Mouse (Mus musculus) limb, embryonic 11.5 days (tissue): ENCODE measurements around the gene Cpeb3. TPM values are rescaled to one million over a fixed set of nuclear protein-coding genes. Genes with fewer than 3 reads are reported as not detected.
"Not testable (repeated sequence)": the region's sequence is repeated elsewhere in the genome, so short reads cannot be mapped to it uniquely, and the experiment has no call there.

Experiments
- ATAC-seq: fragments of 200-750 bp; cut with Nextera tagmentation; 2 replicates; pipeline ENCODE4 v1.8.0; 2017; ENCODE audit warnings: low read depth; ENCODE audit not compliant: insufficient number of reproducible peaks, low FRiP score, low TSS enrichment
- DNase-seq: peaks from one replicate; pipeline ENCODE4 v3.0.0-alpha.2; 2015; ENCODE audit warnings: low spot score
- H3K27ac ChIP-seq: fragments of 300-500 bp; sonication (generic); replicated peaks from 2 replicates; pipeline ENCODE4 v1.5.1; 2014; ENCODE audit warnings: low read depth, mild to moderate bottlenecking, low read length
- H3K27me3 ChIP-seq: fragments of 300-500 bp; sonication (generic); 2 replicates; pipeline ENCODE4 v1.6.1; 2014; ENCODE audit warnings: mild to moderate bottlenecking, low read length, mixed read lengths; ENCODE audit not compliant: control insufficient read depth, insufficient read depth
- H3K36me3 ChIP-seq: fragments of 300-500 bp; sonication (generic); 2 replicates; pipeline ENCODE4 v1.6.1; 2014; ENCODE audit warnings: mild to moderate bottlenecking, low read length, moderate library complexity, mixed read lengths; ENCODE audit not compliant: control insufficient read depth, insufficient read depth
- H3K4me1 ChIP-seq: fragments of 300-500 bp; sonication (generic); 2 replicates; pipeline ENCODE4 v1.6.1; 2014; ENCODE audit warnings: low read length, mixed read lengths; ENCODE audit not compliant: control insufficient read depth, insufficient read depth
- H3K4me2 ChIP-seq: fragments of 300-500 bp; sonication (generic); 2 replicates; pipeline ENCODE4 v1.6.1; 2014; ENCODE audit warnings: low read depth, mild to moderate bottlenecking, moderate library complexity; ENCODE audit not compliant: severe bottlenecking
- H3K4me3 ChIP-seq: fragments of 300-500 bp; sonication (generic); 2 replicates; pipeline ENCODE4 v1.5.1; 2014; ENCODE audit warnings: low read depth, low read length
- H3K9ac ChIP-seq: fragments of 300-500 bp; sonication (generic); 2 replicates; pipeline ENCODE4 v1.6.1; 2014; ENCODE audit warnings: mild to moderate bottlenecking, low read length
- H3K9me3 ChIP-seq: fragments of 300-500 bp; sonication (generic); 2 replicates; pipeline ENCODE4 v1.6.1; 2016; ENCODE audit warnings: low read length; ENCODE audit not compliant: control insufficient read depth
- WGBS: fragments of 180-500 bp; shearing (Covaris S2); extraction: QIAGEN DNeasy Blood & Tissue Kit; methylation state at CpG from one replicate; pipeline ENCODE4 v1.1.7; 2014; 5-methylcytosine and 5-hydroxymethylcytosine counted together
- polyA plus RNA-seq: library from polyadenylated mRNA; unstranded; fragments of >200 nt; fragmentation: Nextera tagmentation; extraction: Ambion mirVana; gene quantifications from 2 replicates; pipeline ENCODE4 v1.2.1, GENCODE M21; 2014

Cpeb3 gene
- polyA plus RNA-seq, 1 experiment from 2014 or later: 0.68 TPM

- Histone ChIP-seq H3K9ac (no peak overlapping the region), H3K4me1 (no peaks in the 10 kb centered on the region), H3K27ac (no peak overlapping the region), H3K36me3 (no peaks in the 10 kb centered on the region), H3K9me3 (no peaks in the 10 kb centered on the region), H3K4me2 (no peak overlapping the region), H3K4me3 (no peak overlapping the region), H3K27me3 (no peaks in the 10 kb centered on the region)
- 95% methylated on average over 1 of the region's 1 CpGs for WGBS
- DNase-seq: no peak
- ATAC-seq: no peak
Observed at GRCm38 (mm10) chr19:37145846-37146245, 62.6 kb downstream of the Cpeb3 start.

GRCm38 (mm10) chr19:37145401-37145800 lies 63.0 kb downstream of the Cpeb3 start:
- DNase-seq: no peak
- no peak overlapping the region for H3K27ac ChIP-seq
- H3K27me3 ChIP-seq: no peaks in the 10 kb centered on the region
- no peaks in the 10 kb centered on the region for H3K9me3 ChIP-seq
- no peak for ATAC-seq
- no peaks in the 10 kb centered on the region for H3K36me3 ChIP-seq
- H3K4me2 ChIP-seq: no peak overlapping the region
- no peaks in the 10 kb centered on the region for H3K4me1 ChIP-seq
- no peak overlapping the region for H3K9ac ChIP-seq
- 91% methylated on average over 5 of the region's 5 CpGs for WGBS
- no peak overlapping the region for H3K4me3 ChIP-seq

GRCm38 (mm10) chr19:37141623-37142022 lies 66.8 kb downstream of the Cpeb3 start:
- H3K4me3 ChIP-seq: no peak overlapping the region
- H3K4me2 ChIP-seq: no peak overlapping the region
- no peak for ATAC-seq
- no peak overlapping the region for H3K27ac ChIP-seq
- no peaks in the 10 kb centered on the region for H3K36me3 ChIP-seq
- no peak overlapping the region for H3K9ac ChIP-seq
- H3K4me1 ChIP-seq: no peaks in the 10 kb centered on the region
- H3K9me3 ChIP-seq: no peaks in the 10 kb centered on the region
- 75% methylated on average over 4 of the region's 4 CpGs for WGBS
- no peaks in the 10 kb centered on the region for H3K27me3 ChIP-seq
- DNase-seq: no peak

- Histone ChIP-seq H3K36me3 (no peaks in the 10 kb centered on the region), H3K27ac (no peak overlapping the region), H3K4me3 (no peak overlapping the region), H3K27me3 (no peaks in the 10 kb centered on the region), H3K4me2 (no peak overlapping the region), H3K4me1 (no peaks in the 10 kb centered on the region), H3K9me3 (no peaks in the 10 kb centered on the region), H3K9ac (no peak overlapping the region)
- no peak for ATAC-seq
- DNase-seq: no peak
- WGBS: 65% methylated on average over 2 of the region's 2 CpGs
Observed at GRCm38 (mm10) chr19:37137133-37137532, 71.3 kb downstream of the Cpeb3 start.

- H3K9me3 ChIP-seq, H3K4me3 ChIP-seq, H3K4me1 ChIP-seq, DNase-seq, H3K27me3 ChIP-seq, H3K27ac ChIP-seq, H3K36me3 ChIP-seq, H3K4me2 ChIP-seq, ATAC-seq, H3K9ac ChIP-seq: not testable (repeated sequence)
- WGBS: 84% methylated on average over 2 of the region's 2 CpGs
Observed at GRCm38 (mm10) chr19:37135459-37135858, 72.9 kb downstream of the Cpeb3 start.

- no peak for ATAC-seq
- Histone ChIP-seq H3K4me1 (no peaks in the 10 kb centered on the region), H3K27ac (no peak overlapping the region), H3K9me3 (no peaks in the 10 kb centered on the region), H3K4me2 (no peak overlapping the region), H3K4me3 (no peak overlapping the region), H3K27me3 (no peaks in the 10 kb centered on the region), H3K9ac (no peak overlapping the region), H3K36me3 (no peaks in the 10 kb centered on the region)
- WGBS: 89% methylated on average over 4 of the region's 4 CpGs
- DNase-seq: no peak
Observed at GRCm38 (mm10) chr19:37133666-37134065, 74.7 kb downstream of the Cpeb3 start.

DNA sequence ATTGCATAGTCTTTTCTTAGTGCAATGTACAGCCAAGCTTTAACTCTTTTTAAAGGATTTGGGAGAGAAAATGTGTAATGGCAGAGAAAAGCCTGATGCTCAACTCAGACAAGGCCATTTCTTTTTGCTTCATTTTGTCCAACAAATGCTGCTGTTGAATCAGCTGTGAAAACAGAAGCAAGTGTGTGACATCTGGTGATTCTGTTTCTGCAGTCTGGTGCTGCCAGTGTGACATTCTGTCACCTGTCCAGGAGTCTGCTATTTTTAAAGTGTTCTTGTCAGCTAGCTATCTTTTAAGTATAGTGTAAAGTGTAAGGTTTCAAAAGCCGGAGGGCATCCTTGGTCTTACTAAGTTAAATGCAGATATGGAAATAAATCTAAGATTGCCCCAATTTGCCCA lies 76.7 kb downstream of the Cpeb3 start:
- no peak overlapping the region for H3K4me3 ChIP-seq
- no peak overlapping the region for H3K27ac ChIP-seq
- H3K9me3 ChIP-seq: no peaks in the 10 kb centered on the region
- ATAC-seq (no peak), DNase-seq (no peak)
- WGBS: 82% methylated on average over 1 of the region's 1 CpGs
- no peaks in the 10 kb centered on the region for H3K4me1 ChIP-seq
- H3K36me3 ChIP-seq: no peaks in the 10 kb centered on the region
- H3K27me3 ChIP-seq: no peaks in the 10 kb centered on the region
- no peak overlapping the region for H3K9ac ChIP-seq
- H3K4me2 ChIP-seq: no peak overlapping the region

DNA sequence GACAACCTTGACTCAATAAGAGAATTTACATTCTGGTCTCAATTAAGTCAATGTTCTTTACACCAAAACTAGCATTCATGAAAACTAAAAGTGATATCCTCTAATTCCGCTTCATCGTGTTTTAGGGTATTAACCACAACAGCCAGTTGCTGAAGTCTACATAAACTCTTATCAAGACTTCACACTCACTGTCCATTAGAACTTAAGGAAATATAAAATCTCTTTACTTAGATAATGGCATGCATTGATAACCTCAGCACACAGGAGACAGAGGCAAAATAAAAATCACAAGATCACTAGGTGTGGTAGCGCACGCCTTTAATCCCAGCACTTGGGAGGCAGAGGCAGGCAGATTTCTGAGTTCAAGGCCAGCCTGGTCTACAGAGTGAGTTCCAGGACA lies 79.9 kb downstream of the Cpeb3 start:
- Histone ChIP-seq H3K9me3 (no peaks in the 10 kb centered on the region), H3K4me3 (no peak overlapping the region), H3K27me3 (no peaks in the 10 kb centered on the region), H3K9ac (no peak overlapping the region), H3K36me3 (no peaks in the 10 kb centered on the region), H3K27ac (no peak overlapping the region), H3K4me1 (no peaks in the 10 kb centered on the region), H3K4me2 (no peak overlapping the region)
- WGBS: 98% methylated on average over 4 of the region's 4 CpGs
- no peak for ATAC-seq
- no peak for DNase-seq

GRCm38 (mm10) chr19:37127018-37127567 lies 81.3 kb downstream of the Cpeb3 start:
- ATAC-seq (no peak), DNase-seq (no peak)
- no peak overlapping the region for H3K9ac ChIP-seq
- H3K4me2 ChIP-seq: no peak overlapping the region
- H3K4me3 ChIP-seq: no peak overlapping the region
- H3K36me3 ChIP-seq: no peaks in the 10 kb centered on the region
- H3K4me1 ChIP-seq: no peaks in the 10 kb centered on the region
- 82% methylated on average over 5 of the region's 5 CpGs for WGBS
- H3K9me3 ChIP-seq: no peaks in the 10 kb centered on the region
- no peak overlapping the region for H3K27ac ChIP-seq
- no peaks in the 10 kb centered on the region for H3K27me3 ChIP-seq
